Comparison of ENCODE assay signal across 8 mouse cellular contexts in genomic region chr17:24141425-24141920, GRCm38 (mm10). TPM values are rescaled to one million over a fixed set of nuclear protein-coding genes. Genes with fewer than 3 reads are reported as not detected.
A peak's percentile ranks its signal among the peaks of the same experiment; 100 is the strongest.
DNase-seq lines count a peak whose midpoint lies in the region; ATAC-seq and TF ChIP-seq lines count a peak whose summit lies in the region.

No protein-coding gene starts in this region.

- no peaks in the 10 kb centered on the region for H3K9me3 ChIP-seq in hindbrain, embryonic 10.5 days
- H3K9me3 ChIP-seq in lung, postnatal 0 days (ENCODE audit: low read length): no peaks in the 10 kb centered on the region

- under 1% methylated on average over 57 of the region's 57 CpGs for WGBS in hindbrain, embryonic 10.5 days
- 2% methylated on average over 46 of the region's 57 CpGs for WGBS in lung, postnatal 0 days

- H3K27me3 ChIP-seq in hindbrain, embryonic 10.5 days (ENCODE audit: insufficient read depth, poor library complexity, severe bottlenecking): no peaks in the 10 kb centered on the region
- H3K27me3 ChIP-seq in lung, postnatal 0 days (replicated peaks; ENCODE audit: insufficient read depth, low read length): no peaks in the 10 kb centered on the region

- peak overlapping the region; percentile 86 for H3K9ac ChIP-seq in lung, postnatal 0 days (replicated peaks; ENCODE audit: low read depth)

- H3K36me3 ChIP-seq in hindbrain, embryonic 10.5 days: no peaks in the 10 kb centered on the region
- no peaks in the 10 kb centered on the region for H3K36me3 ChIP-seq in lung, postnatal 0 days (ENCODE audit: insufficient read depth, low read length)

- no peak for TF ChIP-seq EP300 in lung, postnatal 0 days (IDR thresholded peaks at IDR 0.05)

- H3K4me2 ChIP-seq in lung, postnatal 0 days (replicated peaks; ENCODE audit: low read depth, low read length): peak overlapping the region; percentile 80

- peak; percentile 82 for DNase-seq in MEL-GATA-1-ER (ENCODE audit: extremely low read depth, low read depth)
- peak; percentile 97 for DNase-seq in cerebellum, adult 8-10 months
- peak; percentile 94 for DNase-seq in forelimb bud, embryonic 11.5 days (ENCODE audit: low read depth, low spot score)
- peak; percentile 96 for DNase-seq in hindbrain, embryonic 10.5 days (ENCODE audit: low spot score)
- peak; percentile 98 for DNase-seq in layer of hippocampus, adult 9-11 months
- peak; percentile 99 for DNase-seq in lung, postnatal 0 days (ENCODE audit: low spot score)
- DNase-seq in ovary, postnatal 14 days (ENCODE audit: low spot score): peak; percentile 95
- DNase-seq in thymus, postnatal 14 days: peak; percentile 98

- TF ChIP-seq CTCF in lung, postnatal 0 days (IDR thresholded peaks at IDR 0.05): no peak

- peak overlapping the region; percentile 94 for H3K4me3 ChIP-seq in hindbrain, embryonic 10.5 days
- H3K4me3 ChIP-seq in lung, postnatal 0 days (ENCODE audit: low read depth, low read length): peak overlapping the region; percentile 95

- ATAC-seq in lung, postnatal 0 days: peak; percentile 98

- peaks cover 16% of the 10 kb centered on the region for H3K4me1 ChIP-seq in hindbrain, embryonic 10.5 days (replicated peaks)
- H3K4me1 ChIP-seq in lung, postnatal 0 days (ENCODE audit: insufficient read depth, low read depth, low read length): peaks cover 7% of the 10 kb centered on the region

- H3K27ac ChIP-seq in hindbrain, embryonic 10.5 days: peak overlapping the region; percentile 94
- H3K27ac ChIP-seq in lung, postnatal 0 days (ENCODE audit: low read length): peak overlapping the region; percentile 91

RNA-seq across cellular contexts. Expression of gene Pdpk1, which starts 9.3 kb away (rescaled TPM):
- 30.4 and 32.9 TPM in 2 replicates for polyA plus RNA-seq in hindbrain, embryonic 10.5 days (2016; fragmentation: Nextera tagmentation; extraction: Ambion mirVana)
- polyA plus RNA-seq in lung, postnatal 0 days (2015; fragmentation: Nextera tagmentation; extraction: Ambion mirVana): 26.4 and 32.3 TPM in 2 replicates

RNA-seq across cellular contexts. Expression of gene Amdhd2, which starts 22.1 kb away (rescaled TPM):
- 42.9 and 50.0 TPM in 2 replicates for polyA plus RNA-seq in hindbrain, embryonic 10.5 days (2016; fragmentation: Nextera tagmentation; extraction: Ambion mirVana)
- 44.1 and 44.2 TPM in 2 replicates for polyA plus RNA-seq in lung, postnatal 0 days (2015; fragmentation: Nextera tagmentation; extraction: Ambion mirVana)

RNA-seq across cellular contexts. Expression of gene Atp6v0c, which starts 28.0 kb away (rescaled TPM):
- 488 and 579 TPM in 2 replicates for polyA plus RNA-seq in hindbrain, embryonic 10.5 days (2016; fragmentation: Nextera tagmentation; extraction: Ambion mirVana)
- 566 and 620 TPM in 2 replicates for polyA plus RNA-seq in lung, postnatal 0 days (2015; fragmentation: Nextera tagmentation; extraction: Ambion mirVana)

Comparison
In these comparisons a context has a peak if more than half of its experiments do, and no peak if none do; other contexts are left out.
1. Peak in every context shown above with its lines: DNase-seq, ATAC-seq, H3K4me3 ChIP-seq and H3K27ac ChIP-seq.